Mouse (Mus musculus) activated CD4-positive, CD25-positive, alpha-beta regulatory T cell, adult 4 months (primary cell): ENCODE data around the gene Gak. TPM values are rescaled to one million over a fixed set of nuclear protein-coding genes. Genes with fewer than 3 reads are reported as not detected.
"Not testable (repeated sequence)": the region's sequence is repeated elsewhere in the genome, so short reads cannot be mapped to it uniquely, and the experiment has no call there.

Experiments used
- ATAC-seq: one replicate; pipeline ENCODE4 v1.8.0; 2017
- polyA plus RNA-seq, 2 experiments: library from polyadenylated mRNA; unstranded; fragments of 100-300 nt; shearing (Covaris generic); gene quantifications; one replicate each; pipeline ENCODE4 v1.2.1; 2017

Gak gene
- polyA plus RNA-seq, 2 experiments from 2014 or later = 66.0 to 73.0 TPM

DNA sequence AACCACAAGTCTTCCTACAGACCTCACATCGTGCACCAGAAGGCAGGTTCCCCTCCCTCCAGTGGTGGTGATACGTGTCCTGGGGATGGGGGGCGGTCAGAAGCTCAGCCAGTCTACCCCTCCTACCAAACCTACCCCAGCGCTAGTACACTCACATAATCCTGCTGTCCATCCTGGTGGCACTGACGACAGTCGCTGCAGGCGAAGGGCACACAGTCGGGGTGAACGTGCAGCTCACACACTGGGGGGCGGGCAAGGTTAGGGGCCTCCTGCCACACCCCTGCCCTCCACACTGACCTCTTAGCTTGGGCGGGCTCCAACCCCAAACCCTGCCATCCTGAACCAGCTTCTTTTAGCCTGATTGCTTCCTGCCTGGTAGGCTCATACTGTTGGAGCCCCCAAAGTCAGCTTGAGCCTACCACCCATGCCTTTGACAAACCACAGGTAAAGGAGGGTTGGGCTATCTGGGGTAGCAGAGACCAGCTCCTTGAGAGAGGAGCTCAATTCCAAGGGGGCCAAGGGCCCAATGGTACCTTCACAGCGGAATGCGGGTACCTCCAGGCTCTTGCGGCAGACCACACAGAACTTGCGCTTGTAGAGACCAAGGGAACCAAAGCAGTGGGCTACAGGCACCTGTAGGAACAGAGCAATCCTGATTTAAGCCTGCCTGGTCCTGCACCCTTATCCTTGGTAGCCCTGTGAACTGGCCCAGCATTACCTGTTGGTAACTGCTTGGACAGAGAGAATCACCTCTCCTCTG is 26.5 kb upstream of the Gak start:
- no peak for ATAC-seq

DNA sequence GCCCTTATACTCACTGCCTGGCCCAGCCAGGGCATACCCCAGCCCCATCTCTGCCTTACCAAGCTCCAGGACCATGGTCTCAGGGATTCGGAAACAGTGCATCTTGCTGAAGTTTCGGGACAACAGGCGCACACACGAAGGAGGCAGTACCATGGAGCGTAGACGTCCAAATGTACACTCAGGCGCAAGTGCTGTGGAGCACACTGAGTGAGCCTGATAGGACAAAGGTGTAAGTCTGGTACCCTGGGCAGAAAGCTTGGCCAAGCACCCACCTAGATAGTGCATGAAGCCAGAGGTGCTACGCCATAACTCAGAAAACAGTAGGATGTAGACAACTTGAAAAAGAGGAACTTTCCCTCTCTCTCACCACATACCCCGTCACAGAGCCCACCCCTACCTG is 25.8 kb upstream of the Gak start:
- no peak for ATAC-seq

DNA sequence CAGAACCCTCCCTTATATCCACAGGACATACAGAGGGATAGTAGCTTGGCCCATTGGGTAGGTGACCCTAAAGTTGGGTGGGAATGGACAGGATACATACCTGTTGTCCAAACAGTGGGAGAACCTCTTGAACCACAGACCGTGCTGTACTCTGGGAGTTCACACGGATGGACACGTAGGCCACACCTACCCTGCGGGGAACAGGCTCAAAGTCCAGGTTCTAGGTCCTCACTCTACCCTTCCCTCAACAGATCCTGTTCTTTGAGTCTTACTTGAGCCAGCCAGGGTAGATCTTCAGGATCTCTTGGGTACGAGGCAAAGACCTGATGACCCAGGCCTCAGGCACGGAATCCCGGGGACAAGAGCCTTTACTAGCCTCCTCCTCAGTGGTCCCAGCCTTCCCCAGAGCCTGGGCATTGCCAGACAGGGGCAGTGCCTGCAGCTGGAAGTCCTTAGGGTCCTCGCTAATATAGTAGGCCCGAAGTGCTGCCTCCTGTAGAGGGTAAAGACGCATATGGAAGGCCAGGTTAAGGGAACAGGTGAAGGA is 25.0 kb upstream of the Gak start:
- ATAC-seq = no peak

DNA sequence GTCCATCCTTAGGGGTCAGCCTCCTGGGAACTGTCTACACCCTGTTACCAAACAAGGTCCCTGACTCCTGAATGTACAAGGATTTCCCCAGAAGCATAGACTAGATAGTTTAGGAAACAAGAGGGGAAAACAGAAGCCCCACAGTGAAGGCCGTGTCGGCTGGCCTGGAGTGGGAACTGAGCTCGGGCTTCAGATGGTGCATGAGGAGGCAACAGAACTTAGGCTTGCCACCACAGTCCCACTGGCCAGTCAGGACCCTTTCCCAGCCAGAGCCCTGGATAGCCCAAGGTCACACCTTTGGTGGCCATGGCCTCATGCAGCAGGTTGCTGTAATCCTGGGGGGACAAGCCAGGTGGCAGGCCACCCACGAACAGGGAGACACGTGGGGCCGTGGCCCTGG is 23.8 kb upstream of the Gak start:
- no peak for ATAC-seq

DNA sequence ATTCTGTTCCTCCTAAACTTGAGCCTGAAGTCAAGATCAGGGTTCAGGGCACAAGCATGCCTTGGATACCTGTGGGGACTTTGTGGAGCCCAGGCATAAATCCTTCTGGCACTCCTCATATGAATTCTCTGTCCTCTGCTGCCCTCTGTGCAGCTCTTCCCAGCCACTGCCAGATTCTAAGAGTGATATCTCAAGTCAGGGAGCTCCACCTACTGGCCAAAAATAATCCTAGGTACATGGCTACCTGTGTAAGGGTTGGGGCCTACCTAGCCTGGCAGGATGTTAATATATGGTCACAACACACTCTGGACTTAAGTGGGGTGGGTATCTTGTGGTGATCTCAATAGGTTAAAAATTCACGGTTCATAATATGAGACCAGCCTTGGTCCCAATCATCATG is 22.3 kb upstream of the Gak start:
- peak; percentile 85 for ATAC-seq

- no peak for ATAC-seq
Observed at GRCm38 (mm10) chr5:108651136-108651720, 21.7 kb upstream of the Gak start.

DNA sequence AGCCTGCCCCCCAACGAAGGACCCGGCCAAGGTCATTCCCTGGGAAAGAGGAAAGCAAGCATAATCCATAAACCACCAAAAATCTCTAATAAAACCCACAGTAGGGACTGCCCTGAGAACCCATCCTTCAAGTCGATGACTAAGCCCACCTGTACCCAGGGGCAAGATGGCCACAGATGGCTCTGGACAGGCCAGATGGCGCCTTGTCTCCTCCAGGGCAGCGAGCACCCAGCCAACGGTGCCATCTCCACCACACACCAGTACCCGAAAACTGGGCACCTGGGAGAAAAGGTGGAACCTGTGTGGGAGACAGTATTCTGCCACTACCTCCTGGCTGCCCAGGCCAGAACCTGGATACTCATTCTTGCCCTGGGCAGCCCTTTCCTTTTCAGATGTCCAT is 20.8 kb upstream of the Gak start:
- no peak for ATAC-seq

DNA sequence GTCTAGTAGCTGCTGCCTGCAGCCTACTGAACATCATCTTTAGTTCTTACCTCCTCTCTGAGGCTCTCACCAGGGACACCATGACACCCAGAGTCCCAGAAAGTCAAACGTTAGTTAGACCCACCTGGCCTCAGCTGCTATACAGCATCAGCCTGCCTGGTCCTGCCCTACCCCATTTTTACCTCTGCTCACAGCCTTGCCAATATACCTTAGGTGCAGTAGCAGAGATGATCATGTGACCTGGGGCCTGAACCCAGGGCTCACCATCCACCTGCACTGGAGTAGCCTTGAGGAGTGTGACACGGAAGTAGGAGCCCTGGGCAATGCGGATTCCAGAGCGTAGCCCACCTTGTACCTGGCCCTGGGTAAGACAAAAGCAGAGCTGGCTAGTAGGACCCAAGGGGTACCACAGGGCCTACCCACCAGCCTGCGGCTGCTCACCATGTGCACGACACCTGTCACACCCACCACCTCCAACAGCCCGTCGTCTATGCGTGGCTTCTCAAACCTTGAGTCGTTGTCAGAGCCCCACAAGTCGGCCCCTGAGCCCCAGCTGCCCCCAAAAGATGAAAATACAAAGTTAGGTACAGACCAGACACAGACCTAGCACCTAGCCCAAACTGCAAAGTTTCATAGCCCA is 19.5 kb upstream of the Gak start:
- ATAC-seq = no peak

DNA sequence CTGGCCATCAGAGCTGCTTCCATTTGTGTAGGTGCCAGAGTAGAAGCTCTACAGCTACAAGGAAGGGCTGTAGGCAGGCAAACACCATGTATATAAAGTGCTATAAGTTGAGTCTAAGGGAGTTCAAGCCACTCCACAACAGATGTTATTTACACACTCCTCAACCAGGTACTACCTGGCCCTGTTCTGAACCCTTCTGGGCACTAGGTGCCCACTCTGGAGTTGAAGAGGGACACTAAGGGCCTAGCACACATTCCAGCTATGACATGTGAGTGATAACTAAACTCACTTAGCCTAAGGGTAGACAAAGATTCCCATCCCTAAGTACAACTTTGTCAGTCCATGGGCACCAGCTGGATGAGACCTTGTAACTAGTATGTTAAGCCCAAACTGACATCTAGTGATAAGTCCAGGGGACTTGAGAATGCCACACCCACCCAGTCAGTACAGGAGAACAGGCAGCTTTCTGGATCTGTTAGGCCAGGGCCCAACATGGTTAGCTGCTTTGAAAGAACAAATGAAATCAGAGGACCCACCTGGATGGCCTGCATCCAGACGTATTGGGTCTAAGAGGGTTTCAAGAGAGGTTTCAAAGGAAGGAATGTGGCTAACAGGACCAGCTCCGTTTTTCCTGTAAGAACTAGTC is 18.4 kb upstream of the Gak start:
- ATAC-seq = no peak

- ATAC-seq = no peak
Observed at GRCm38 (mm10) chr5:108647311-108647710, 17.8 kb upstream of the Gak start.

DNA sequence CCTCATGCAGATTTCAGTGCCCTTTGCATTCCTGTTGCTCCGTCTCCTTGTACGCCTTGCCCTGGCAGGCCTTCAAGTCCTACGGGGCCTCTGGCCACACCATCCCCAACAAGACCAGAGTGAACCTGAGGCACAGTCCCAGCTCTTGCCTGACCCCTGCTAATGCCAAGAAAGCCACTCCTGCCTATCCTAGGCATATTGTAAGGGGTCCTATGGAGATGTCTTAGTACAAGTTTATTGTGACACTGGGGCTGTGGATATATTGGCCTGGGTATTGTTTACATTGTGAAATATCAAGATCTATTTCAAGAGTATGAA is 16.7 kb upstream of the Gak start:
- no peak for ATAC-seq

GRCm38 (mm10) chr5:108645651-108646342 is 16.2 kb upstream of the Gak start:
- no peak for ATAC-seq

GRCm38 (mm10) chr5:108643674-108644073 is 14.1 kb upstream of the Gak start:
- ATAC-seq = no peak

DNA sequence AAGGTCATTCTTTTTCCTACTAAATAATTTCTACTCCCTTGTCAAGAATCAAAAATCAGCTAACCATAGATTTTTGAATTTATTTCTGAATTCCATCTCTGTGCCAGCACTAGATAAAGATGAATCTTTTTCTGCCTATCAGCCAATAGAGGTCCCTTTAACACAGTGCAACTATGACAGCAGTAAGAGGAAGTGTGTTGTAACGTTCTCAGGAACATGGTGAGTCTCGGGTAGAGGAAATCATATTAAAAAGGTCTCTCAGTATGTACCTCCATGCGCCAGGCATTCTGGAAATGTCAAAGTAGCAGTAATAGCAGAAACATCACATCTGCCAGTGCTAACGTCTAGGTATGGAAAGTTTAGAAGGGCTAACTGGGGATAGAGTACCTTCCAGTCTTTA is 6.6 kb upstream of the Gak start:
- no peak for ATAC-seq

GRCm38 (mm10) chr5:108634088-108634487 is 4.5 kb upstream of the Gak start:
- ATAC-seq = not testable (repeated sequence)

GRCm38 (mm10) chr5:108633676-108634075 is 4.1 kb upstream of the Gak start:
- no peak for ATAC-seq

- peak; percentile 48 for ATAC-seq
Observed at GRCm38 (mm10) chr5:108628891-108629633, 493 bp downstream of the Gak start.

- ATAC-seq = no peak
Observed at GRCm38 (mm10) chr5:108626050-108626660, 3.4 kb downstream of the Gak start.

GRCm38 (mm10) chr5:108621870-108622269 is 7.7 kb downstream of the Gak start:
- no peak for ATAC-seq

GRCm38 (mm10) chr5:108610426-108610825 is 19.1 kb downstream of the Gak start:
- ATAC-seq = no peak

DNA sequence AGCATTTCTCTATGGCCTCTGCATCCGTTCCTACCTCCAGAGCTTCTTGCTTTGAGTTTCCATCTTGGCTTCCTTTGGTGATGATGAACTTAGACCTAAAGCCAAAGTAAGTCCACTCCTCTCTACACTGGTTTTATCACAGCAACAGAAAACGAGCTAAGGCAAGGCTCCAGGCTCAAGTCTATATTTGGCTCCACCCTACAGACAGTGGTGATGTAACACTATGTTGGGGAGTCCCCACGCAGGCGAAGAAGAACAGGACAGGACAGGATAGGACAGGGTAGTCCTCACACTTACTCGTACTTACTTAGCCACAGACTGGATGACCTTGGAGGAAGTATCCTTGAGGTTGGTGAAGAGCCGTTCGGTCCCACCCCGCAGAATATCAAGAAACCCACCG is 27.0 kb downstream of the Gak start:
- no peak for ATAC-seq

GRCm38 (mm10) chr5:108599923-108600322 is 29.6 kb downstream of the Gak start:
- ATAC-seq = no peak
